Mouse (Mus musculus) hindbrain, postnatal 0 days (tissue): ENCODE data around the gene Zpbp. TPM values are rescaled to one million over a fixed set of nuclear protein-coding genes. Genes with fewer than 3 reads are reported as not detected.
A peak's percentile ranks its signal among the peaks of the same experiment; 100 is the strongest.

ENCODE experiments used
- ATAC-seq: fragments of 200-750 bp; cut with Nextera tagmentation; 2 replicates; pipeline ENCODE4 v1.8.0; 2017; ENCODE audit warnings: mild to moderate bottlenecking, moderate TSS enrichment, moderate library complexity
- DNase-seq: peaks from one replicate; pipeline ENCODE4 v3.0.0-alpha.2; 2015; ENCODE audit warnings: low spot score
- H3K27ac ChIP-seq: fragments of 300-500 bp; sonication (generic); 2 replicates; pipeline ENCODE4 v1.5.1; 2014; ENCODE audit warnings: mild to moderate bottlenecking
- H3K27me3 ChIP-seq: fragments of 300-500 bp; sonication (generic); 2 replicates; pipeline ENCODE4 v1.6.1; 2014; ENCODE audit warnings: low read length, mixed read lengths; ENCODE audit not compliant: insufficient read depth
- H3K36me3 ChIP-seq: fragments of 300-500 bp; sonication (generic); 2 replicates; pipeline ENCODE4 v1.6.1; 2014; ENCODE audit warnings: low read length, mixed read lengths; ENCODE audit not compliant: insufficient read depth
- H3K4me1 ChIP-seq: fragments of 300-500 bp; sonication (generic); 2 replicates; pipeline ENCODE4 v1.6.1; 2014; ENCODE audit warnings: antibody characterized with exemption, low read length, mixed read lengths; ENCODE audit not compliant: insufficient read depth
- H3K4me2 ChIP-seq: fragments of 300-500 bp; sonication (generic); 2 replicates; pipeline ENCODE4 v1.6.1; 2014; ENCODE audit warnings: low read depth, mild to moderate bottlenecking, low read length, moderate library complexity, mixed read lengths
- H3K4me3 ChIP-seq: fragments of 300-500 bp; sonication (generic); 2 replicates; pipeline ENCODE4 v1.5.1; 2014; ENCODE audit warnings: low read length
- H3K9ac ChIP-seq: fragments of 300-500 bp; sonication (generic); replicated peaks from 2 replicates; pipeline ENCODE4 v1.6.1; 2014; ENCODE audit warnings: mild to moderate bottlenecking, low read length, moderate library complexity, mixed read lengths
- H3K9me3 ChIP-seq: fragments of 300-500 bp; sonication (generic); 2 replicates; pipeline ENCODE4 v1.6.1; 2016; ENCODE audit warnings: low read length, mixed read lengths
- CTCF ChIP-seq: IDR thresholded peaks from 2 replicates; pipeline ENCODE4 v1.5.1; 2016; ENCODE audit warnings: antibody characterized with exemption, control low read depth, low read depth
- WGBS: fragments of 180-500 bp; shearing (Covaris S2); extraction: QIAGEN DNeasy Blood & Tissue Kit; methylation state at CpG from one replicate; pipeline ENCODE4 v1.1.7; 2014; 5-methylcytosine and 5-hydroxymethylcytosine counted together
- polyA plus RNA-seq: library from polyadenylated mRNA; unstranded; fragments of >200 nt; fragmentation: Nextera tagmentation; extraction: Ambion mirVana; gene quantifications from 2 replicates; pipeline ENCODE4 v1.2.1, GENCODE M21; 2015
- total RNA-seq: library from RNA; depleted of rRNA; stranded (reverse); fragments of >200 nt; gene quantifications from 2 replicates; pipeline ENCODE4 v1.2.3, GENCODE M21; 2014

The Zpbp gene
- total and polyA plus RNA-seq, 2 experiments from 2014 or later = 2.7 to 3.4 TPM

GRCm38 (mm10) chr11:11468924-11469323 is 6.7 kb upstream of the Zpbp start:
- Histone ChIP-seq H3K4me1 (no peaks in the 10 kb centered on the region), H3K27me3 (no peaks in the 10 kb centered on the region), H3K4me3 (no peak overlapping the region), H3K9me3 (no peaks in the 10 kb centered on the region), H3K4me2 (no peak overlapping the region), H3K27ac (no peak overlapping the region), H3K36me3 (no peaks in the 10 kb centered on the region), H3K9ac (no peak overlapping the region)
- TF ChIP-seq CTCF = no peak
- DNase-seq (no peak), ATAC-seq (no peak)

DNA sequence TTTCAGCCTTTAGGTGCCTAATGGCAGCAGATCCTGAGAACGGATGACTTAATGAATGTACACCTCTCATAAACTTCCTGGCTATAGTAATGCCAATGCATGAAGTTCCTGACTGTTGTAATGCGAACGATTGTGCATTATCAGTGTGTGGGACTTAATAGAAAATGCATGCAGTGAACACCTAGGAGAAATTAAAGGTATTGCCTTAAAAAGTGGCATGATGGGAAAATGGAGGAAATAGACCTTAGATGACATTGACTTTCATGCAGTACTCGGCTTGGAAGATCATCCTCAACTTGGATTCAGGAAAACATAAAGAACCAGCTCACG is 318 bp upstream of the Zpbp start:
- no peaks in the 10 kb centered on the region for H3K27me3 ChIP-seq
- peaks cover 5% of the 10 kb centered on the region; the same call in 1 of the 2 replicates for H3K4me1 ChIP-seq
- ATAC-seq (no peak), DNase-seq (no peak)
- peak overlapping the region; percentile 89 for H3K27ac ChIP-seq
- H3K9ac ChIP-seq = peak overlapping the region; percentile 75
- peak overlapping the region; percentile 66 for H3K4me3 ChIP-seq
- H3K36me3 ChIP-seq = no peaks in the 10 kb centered on the region
- H3K4me2 ChIP-seq = peak overlapping the region; percentile 72
- 84% methylated on average over 5 of the region's 5 CpGs for WGBS
- no peak for TF ChIP-seq CTCF
- H3K9me3 ChIP-seq = no peaks in the 10 kb centered on the region

DNA sequence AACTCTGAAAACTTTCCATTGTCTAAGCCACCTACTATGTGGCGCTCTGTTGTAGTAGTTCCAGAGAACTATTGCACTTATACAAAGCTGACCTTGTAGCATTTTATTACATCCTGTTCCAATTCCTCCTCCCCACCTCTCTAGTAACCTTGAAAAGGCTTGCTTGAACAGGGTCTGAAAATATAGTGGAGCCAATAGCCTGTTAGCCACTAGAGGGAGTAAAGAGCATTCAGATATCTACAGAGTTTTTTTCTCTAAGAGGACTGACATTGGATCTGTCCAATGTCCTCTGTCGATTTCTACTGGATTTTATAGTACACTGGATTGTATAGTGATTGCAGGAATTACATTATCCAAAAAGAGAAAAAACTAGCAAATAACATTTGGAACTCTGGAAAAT is 7.2 kb downstream of the Zpbp start:
- 39% methylated on average over 2 of the region's 2 CpGs for WGBS
- TF ChIP-seq CTCF = peak; percentile 57
- ATAC-seq (no peak), DNase-seq (peak; percentile 31)
- no peaks in the 10 kb centered on the region for H3K27me3 ChIP-seq
- no peak overlapping the region for H3K4me3 ChIP-seq
- no peaks in the 10 kb centered on the region for H3K4me1 ChIP-seq
- no peak overlapping the region for H3K4me2 ChIP-seq
- H3K9me3 ChIP-seq = no peaks in the 10 kb centered on the region
- no peak overlapping the region for H3K27ac ChIP-seq
- no peak overlapping the region for H3K9ac ChIP-seq
- H3K36me3 ChIP-seq = no peaks in the 10 kb centered on the region

GRCm38 (mm10) chr11:11417356-11417755 is 44.9 kb downstream of the Zpbp start:
- no peak overlapping the region for H3K9ac ChIP-seq
- ATAC-seq (no peak), DNase-seq (no peak)
- H3K4me2 ChIP-seq = no peak overlapping the region
- no peak overlapping the region for H3K27ac ChIP-seq
- H3K27me3 ChIP-seq = no peaks in the 10 kb centered on the region
- H3K9me3 ChIP-seq = no peaks in the 10 kb centered on the region
- 84% methylated on average over 2 of the region's 2 CpGs for WGBS
- TF ChIP-seq CTCF = no peak
- no peaks in the 10 kb centered on the region for H3K36me3 ChIP-seq
- H3K4me3 ChIP-seq = no peak overlapping the region
- no peaks in the 10 kb centered on the region for H3K4me1 ChIP-seq

DNA sequence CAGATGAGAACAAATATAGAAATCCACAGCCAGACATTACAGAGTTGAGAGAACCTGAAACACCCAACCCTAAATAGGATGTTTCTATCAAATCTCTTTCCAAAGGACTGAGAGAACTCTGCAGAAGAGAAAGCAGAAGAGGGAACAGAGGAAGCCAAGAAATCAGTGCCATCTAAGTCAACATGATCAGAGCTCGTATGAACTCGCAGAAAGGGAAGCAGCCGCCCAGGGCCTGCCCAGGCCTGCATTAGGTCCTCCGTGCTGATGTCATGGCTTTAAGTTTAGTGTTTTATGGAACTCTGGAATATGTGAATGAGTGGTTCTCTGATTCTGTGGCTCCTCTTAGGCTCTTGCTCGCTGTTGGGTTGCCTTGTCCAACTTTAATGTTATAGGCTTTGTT is 48.0 kb downstream of the Zpbp start:
- H3K9ac ChIP-seq = no peak overlapping the region
- H3K9me3 ChIP-seq = no peaks in the 10 kb centered on the region
- DNase-seq = no peak
- H3K4me2 ChIP-seq = no peak overlapping the region
- 88% methylated on average over 5 of the region's 5 CpGs for WGBS
- H3K4me3 ChIP-seq = no peak overlapping the region
- H3K27ac ChIP-seq = no peak overlapping the region
- H3K27me3 ChIP-seq = no peaks in the 10 kb centered on the region
- no peak for ATAC-seq
- H3K36me3 ChIP-seq = no peaks in the 10 kb centered on the region
- no peaks in the 10 kb centered on the region for H3K4me1 ChIP-seq
- no peak for TF ChIP-seq CTCF

GRCm38 (mm10) chr11:11394686-11395085 is 67.5 kb downstream of the Zpbp start:
- Histone ChIP-seq H3K27ac (no peak overlapping the region), H3K4me3 (no peak overlapping the region), H3K27me3 (no peaks in the 10 kb centered on the region), H3K36me3 (no peaks in the 10 kb centered on the region), H3K4me1 (no peaks in the 10 kb centered on the region), H3K4me2 (no peak overlapping the region), H3K9me3 (no peaks in the 10 kb centered on the region), H3K9ac (no peak overlapping the region)
- 88% methylated on average over 5 of the region's 5 CpGs for WGBS
- ATAC-seq (no peak), DNase-seq (no peak)
- TF ChIP-seq CTCF = no peak

- no peaks in the 10 kb centered on the region for H3K36me3 ChIP-seq
- H3K4me2 ChIP-seq = no peak overlapping the region
- no peaks in the 10 kb centered on the region for H3K27me3 ChIP-seq
- H3K27ac ChIP-seq = no peak overlapping the region
- no peak overlapping the region for H3K4me3 ChIP-seq
- H3K9ac ChIP-seq = no peak overlapping the region
- DNase-seq (no peak), ATAC-seq (no peak)
- TF ChIP-seq CTCF = no peak
- WGBS = 93% methylated on average over 10 of the region's 10 CpGs
- H3K9me3 ChIP-seq = no peaks in the 10 kb centered on the region
- no peaks in the 10 kb centered on the region for H3K4me1 ChIP-seq
Measured at GRCm38 (mm10) chr11:11393164-11393563, 69.0 kb downstream of the Zpbp start.
